Mouse (Mus musculus): Measurements from ENCODE around the gene Tmem37. TPM values are rescaled to one million over a fixed set of nuclear protein-coding genes. Genes with fewer than 3 reads are reported as not detected.

Gene Tmem37
- total and polyA plus RNA-seq, 2 experiments from 2014 or later = 6.8 to 7.8 TPM

DNA sequence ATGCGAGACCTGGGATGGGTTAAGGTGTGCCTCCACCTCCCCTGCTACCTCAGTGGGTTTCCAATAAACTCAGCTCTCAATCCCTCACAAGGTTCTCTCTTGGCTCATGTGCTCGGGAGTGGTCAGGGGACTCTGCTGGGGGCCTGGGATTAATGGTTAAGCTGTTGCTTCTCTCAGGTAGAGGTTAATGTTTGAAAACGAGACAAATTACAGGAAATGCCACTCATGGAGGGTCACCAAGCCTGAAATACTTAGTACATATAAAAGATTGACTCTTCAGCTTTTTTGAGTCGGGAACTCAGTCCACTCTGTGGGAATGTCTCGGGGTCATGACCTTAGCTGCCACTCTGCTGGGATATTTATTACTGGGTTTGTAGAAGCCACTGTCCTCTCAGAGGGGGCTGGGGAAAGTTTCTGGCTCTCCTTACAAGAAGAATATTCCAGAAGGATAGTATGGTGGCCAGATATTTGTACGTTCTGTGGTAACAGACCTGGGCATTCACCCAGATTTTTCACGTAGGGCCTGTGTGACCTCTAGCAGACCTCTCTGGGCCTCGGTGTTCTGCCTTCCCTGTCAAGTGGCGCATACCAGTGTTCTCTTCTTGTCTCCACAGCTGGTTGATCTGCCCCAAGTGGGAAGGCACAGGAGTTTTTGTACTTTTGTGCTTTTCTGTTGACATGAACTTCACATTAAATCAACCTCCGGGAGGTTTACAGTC, 49.4 kb downstream of the Tmem37 start:
- WGBS = 44% methylated on average over 10 of the region's 10 CpGs
- ATAC-seq (ENCODE audit: insufficient read depth, low read depth) = peak; percentile 66
- H3K9ac ChIP-seq (replicated peaks; ENCODE audit: low read depth, low read length) = no peak overlapping the region

DNA sequence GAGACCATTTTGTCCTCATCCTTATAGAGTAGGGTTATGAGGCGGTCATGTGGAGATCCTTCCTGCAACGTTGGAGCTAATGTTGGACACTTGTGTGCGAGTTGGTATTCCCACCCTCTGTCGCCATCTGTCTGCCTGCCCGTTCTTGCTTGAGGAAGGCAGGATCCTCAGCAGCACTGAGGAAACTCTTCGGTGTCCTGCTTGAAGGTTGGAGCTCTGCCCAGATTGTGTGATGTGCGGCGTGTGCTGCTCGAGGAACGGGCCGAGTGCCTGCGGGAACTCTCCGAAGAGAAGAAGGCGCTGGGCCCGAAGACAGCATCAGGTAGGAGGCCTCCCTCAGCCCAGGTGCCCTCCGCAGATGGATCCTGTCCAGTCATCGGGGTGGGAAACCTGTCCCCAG, 51.9 kb downstream of the Tmem37 start:
- no peak overlapping the region for H3K4me3 ChIP-seq (ENCODE audit: low read depth, low read length)
- no peak overlapping the region for H3K9ac ChIP-seq (replicated peaks; ENCODE audit: low read depth, low read length)
- no peak overlapping the region for H3K4me2 ChIP-seq (ENCODE audit: low read depth, low read length)
- H3K4me1 ChIP-seq (ENCODE audit: control insufficient read depth, insufficient read depth) = peaks cover 16% of the 10 kb centered on the region
- ATAC-seq (ENCODE audit: insufficient read depth, low read depth) (0 out of 2 replicates have a peak, but pooled peaks have one; percentile 6), DNase-seq (ENCODE audit: low spot score) (no peak)
- whole genome bisulfite sequencing = 82% methylated on average over 17 of the region's 17 CpGs
- no peaks in the 10 kb centered on the region for H3K27me3 ChIP-seq (ENCODE audit: control insufficient read depth, insufficient read depth, low read length)
- no peaks in the 10 kb centered on the region for H3K36me3 ChIP-seq (replicated peaks; ENCODE audit: control insufficient read depth, insufficient read depth, low read length)
- TF ChIP-seq CTCF (IDR thresholded peaks at IDR 0.05; ENCODE audit: low read depth) (no peak), EP300 (IDR thresholded peaks at IDR 0.05; ENCODE audit: low read depth) (no peak)
- H3K9me3 ChIP-seq (replicated peaks; ENCODE audit: control insufficient read depth, low read length) = no peaks in the 10 kb centered on the region
- H3K27ac ChIP-seq (ENCODE audit: low read depth) = no peak overlapping the region

More for the DNA sequence above, 49.4 kb downstream of the Tmem37 start:
- TF ChIP-seq EP300 (IDR thresholded peaks at IDR 0.05; ENCODE audit: low read depth) = no peak
- no peak for TF ChIP-seq CTCF (IDR thresholded peaks at IDR 0.05; ENCODE audit: low read depth)
- Histone ChIP-seq H3K4me3 (ENCODE audit: low read depth, low read length) (no peak overlapping the region), H3K9me3 (replicated peaks; ENCODE audit: control insufficient read depth, low read length) (no peaks in the 10 kb centered on the region), H3K27ac (ENCODE audit: low read depth) (peak overlapping the region; percentile 75), H3K4me2 (ENCODE audit: low read depth, low read length) (no peak overlapping the region), H3K36me3 (replicated peaks; ENCODE audit: control insufficient read depth, insufficient read depth, low read length) (no peaks in the 10 kb centered on the region), H3K4me1 (ENCODE audit: control insufficient read depth, insufficient read depth) (peaks cover 26% of the 10 kb centered on the region), H3K27me3 (ENCODE audit: control insufficient read depth, insufficient read depth, low read length) (no peaks in the 10 kb centered on the region)
- DNase-seq (ENCODE audit: low spot score) = peak; percentile 65

DNA sequence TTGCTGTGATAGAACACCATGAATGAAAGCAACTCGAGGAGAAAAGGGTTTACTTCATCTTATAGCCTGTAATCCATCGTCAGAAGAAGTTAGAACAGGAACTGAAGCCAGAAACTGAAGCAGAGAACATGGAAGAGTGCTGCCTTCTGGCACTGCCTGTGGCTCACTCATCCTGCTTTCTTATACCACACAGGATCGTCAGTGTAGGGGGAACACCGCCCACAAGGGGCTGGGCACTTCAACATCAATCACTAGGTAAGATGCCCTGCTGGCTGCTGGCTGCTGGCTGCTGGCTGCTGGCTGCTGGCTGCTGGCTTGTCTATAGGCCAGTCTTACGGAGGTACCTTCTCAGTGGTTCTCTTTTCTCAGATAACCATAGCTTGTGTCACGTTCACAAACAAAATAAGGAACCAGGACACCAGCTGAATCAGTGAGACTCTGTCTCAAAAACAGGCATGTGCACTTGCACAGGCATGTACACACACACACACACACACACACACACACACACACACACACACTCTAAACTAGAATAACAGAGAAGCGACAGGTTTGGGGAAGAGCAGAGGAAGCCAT, 53.5 kb downstream of the Tmem37 start:
- TF ChIP-seq EP300 (IDR thresholded peaks at IDR 0.05; ENCODE audit: low read depth) (no peak), CTCF (IDR thresholded peaks at IDR 0.05; ENCODE audit: low read depth) (no peak)
- Histone ChIP-seq H3K9me3 (replicated peaks; ENCODE audit: control insufficient read depth, low read length) (no peaks in the 10 kb centered on the region), H3K36me3 (replicated peaks; ENCODE audit: control insufficient read depth, insufficient read depth, low read length) (no peaks in the 10 kb centered on the region), H3K4me3 (ENCODE audit: low read depth, low read length) (no peak overlapping the region), H3K4me2 (ENCODE audit: low read depth, low read length) (no peak overlapping the region), H3K9ac (replicated peaks; ENCODE audit: low read depth, low read length) (no peak overlapping the region), H3K4me1 (ENCODE audit: control insufficient read depth, insufficient read depth) (peaks cover 14% of the 10 kb centered on the region), H3K27me3 (ENCODE audit: control insufficient read depth, insufficient read depth, low read length) (no peaks in the 10 kb centered on the region), H3K27ac (ENCODE audit: low read depth) (no peak overlapping the region)
- ATAC-seq (ENCODE audit: insufficient read depth, low read depth) (no peak), DNase-seq (ENCODE audit: low spot score) (no peak)
- 57% methylated on average over 7 of the region's 7 CpGs for WGBS

- H3K4me1 ChIP-seq (ENCODE audit: control insufficient read depth, insufficient read depth) = peaks cover 4% of the 10 kb centered on the region; the same call in 1 of the 2 replicates
- DNase-seq (ENCODE audit: low spot score) = no peak
- ATAC-seq (ENCODE audit: insufficient read depth, low read depth) = no peak
- H3K9ac ChIP-seq (replicated peaks; ENCODE audit: low read depth, low read length) = no peak overlapping the region
- no peak overlapping the region for H3K4me3 ChIP-seq (ENCODE audit: low read depth, low read length)
- H3K36me3 ChIP-seq (replicated peaks; ENCODE audit: control insufficient read depth, insufficient read depth, low read length) = no peaks in the 10 kb centered on the region
- 87% methylated on average over 12 of the region's 12 CpGs for WGBS
- no peak for TF ChIP-seq CTCF (IDR thresholded peaks at IDR 0.05; ENCODE audit: low read depth)
- no peak for TF ChIP-seq EP300 (IDR thresholded peaks at IDR 0.05; ENCODE audit: low read depth)
- no peaks in the 10 kb centered on the region for H3K9me3 ChIP-seq (replicated peaks; ENCODE audit: control insufficient read depth, low read length)
- H3K4me2 ChIP-seq (ENCODE audit: low read depth, low read length) = no peak overlapping the region
- no peak overlapping the region for H3K27ac ChIP-seq (ENCODE audit: low read depth)
- no peaks in the 10 kb centered on the region for H3K27me3 ChIP-seq (ENCODE audit: control insufficient read depth, insufficient read depth, low read length)
These were observed 54.4 kb downstream of the Tmem37 start for GRCm38 (mm10) chr1:120019428-120019827.

DNA sequence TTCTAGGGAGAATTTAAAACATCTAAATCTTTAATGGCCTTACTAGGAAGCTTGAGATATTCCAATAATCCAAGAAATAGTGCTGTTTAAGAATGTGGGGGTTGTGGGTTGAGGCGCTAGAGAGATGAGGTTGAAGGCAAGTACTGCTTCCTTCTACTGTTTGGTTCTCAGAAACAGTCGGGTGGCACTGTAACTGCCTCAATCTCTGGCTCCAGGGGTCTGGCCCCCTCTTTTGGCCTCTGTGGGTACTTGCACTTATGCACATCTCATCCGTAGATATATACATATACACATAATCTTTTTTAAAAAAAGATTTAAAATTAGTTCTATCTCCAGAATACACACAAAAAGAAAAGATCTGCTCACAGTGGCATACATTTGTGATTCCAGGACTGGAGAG, 55.0 kb downstream of the Tmem37 start:
- no peak overlapping the region for H3K4me2 ChIP-seq (ENCODE audit: low read depth, low read length)
- H3K27me3 ChIP-seq (ENCODE audit: control insufficient read depth, insufficient read depth, low read length) = no peaks in the 10 kb centered on the region
- ATAC-seq (ENCODE audit: insufficient read depth, low read depth) (no peak), DNase-seq (ENCODE audit: low spot score) (no peak)
- no peaks in the 10 kb centered on the region for H3K36me3 ChIP-seq (replicated peaks; ENCODE audit: control insufficient read depth, insufficient read depth, low read length)
- no peak overlapping the region for H3K9ac ChIP-seq (replicated peaks; ENCODE audit: low read depth, low read length)
- H3K9me3 ChIP-seq (replicated peaks; ENCODE audit: control insufficient read depth, low read length) = no peaks in the 10 kb centered on the region
- TF ChIP-seq EP300 (IDR thresholded peaks at IDR 0.05; ENCODE audit: low read depth) (no peak), CTCF (IDR thresholded peaks at IDR 0.05; ENCODE audit: low read depth) (no peak)
- H3K4me3 ChIP-seq (ENCODE audit: low read depth, low read length) = no peak overlapping the region
- no peak overlapping the region for H3K27ac ChIP-seq (ENCODE audit: low read depth)
- WGBS = 70% methylated on average over 3 of the region's 3 CpGs
- H3K4me1 ChIP-seq (ENCODE audit: control insufficient read depth, insufficient read depth) = no peaks in the 10 kb centered on the region

Other genes starting within 250 kb of the Tmem37 start
- gene Ptpn4, start 236.5 kb downstream of the Tmem37 start, total RNA-seq (2014; rRNA removed; ENCODE audit: low replicate concordance) = 14.0 and 16.7 TPM in 2 replicates
- 3.2 and 4.1 TPM in 2 replicates for gene Ptpn4, start 236.5 kb downstream of the Tmem37 start, polyA plus RNA-seq (2015; fragmentation: Nextera tagmentation; extraction: Ambion mirVana)
- gene Tmem177, start 160.9 kb downstream of the Tmem37 start, total RNA-seq (2014; rRNA removed; ENCODE audit: low replicate concordance) = 9.4 and 11.3 TPM in 2 replicates
- gene Tmem177, start 160.9 kb downstream of the Tmem37 start, polyA plus RNA-seq (2015; fragmentation: Nextera tagmentation; extraction: Ambion mirVana) = 5.3 and 6.6 TPM in 2 replicates
- not detected in 2 replicates for gene Cfap221, start 76.8 kb downstream of the Tmem37 start, total RNA-seq (2014; rRNA removed; ENCODE audit: low replicate concordance)
- 0.04 TPM in 1 of 2 replicates, not detected in the other for gene Cfap221, start 76.8 kb downstream of the Tmem37 start, polyA plus RNA-seq (2015; fragmentation: Nextera tagmentation; extraction: Ambion mirVana)
- not detected in 2 replicates for gene Sctr, start 67.2 kb downstream of the Tmem37 start, total RNA-seq (2014; rRNA removed; ENCODE audit: low replicate concordance)
- gene Sctr, start 67.2 kb downstream of the Tmem37 start, polyA plus RNA-seq (2015; fragmentation: Nextera tagmentation; extraction: Ambion mirVana) = not detected in 2 replicates
- 261 and 316 TPM in 2 replicates for gene Dbi, start 47.0 kb upstream of the Tmem37 start, total RNA-seq (2014; rRNA removed; ENCODE audit: low replicate concordance)
- 1,218 and 1,378 TPM in 2 replicates for gene Dbi, start 47.0 kb upstream of the Tmem37 start, polyA plus RNA-seq (2015; fragmentation: Nextera tagmentation; extraction: Ambion mirVana)
- gene 3110009E18Rik, start 47.1 kb upstream of the Tmem37 start, total RNA-seq (2014; rRNA removed; ENCODE audit: low replicate concordance) = 11.5 TPM in 1 of 2 replicates, not detected in the other
- 11.3 and 11.4 TPM in 2 replicates for gene 3110009E18Rik, start 47.1 kb upstream of the Tmem37 start, polyA plus RNA-seq (2015; fragmentation: Nextera tagmentation; extraction: Ambion mirVana)
- 15.4 and 38.7 TPM in 2 replicates for gene Steap3, start 198.6 kb upstream of the Tmem37 start, total RNA-seq (2014; rRNA removed; ENCODE audit: low replicate concordance)
- gene Steap3, start 198.6 kb upstream of the Tmem37 start, polyA plus RNA-seq (2015; fragmentation: Nextera tagmentation; extraction: Ambion mirVana) = 19.6 and 20.3 TPM in 2 replicates